Mouse (Mus musculus) midbrain, embryonic 14.5 days (tissue): ENCODE data around the gene Gpr19. TPM values are rescaled to one million over a fixed set of nuclear protein-coding genes. Genes with fewer than 3 reads are reported as not detected.

Experiments
- ATAC-seq: fragments of 200-750 bp; cut with Nextera tagmentation; 2 replicates; pipeline ENCODE4 v1.8.0; 2017; ENCODE audit warnings: moderate number of reproducible peaks, moderate library complexity; ENCODE audit not compliant: low FRiP score, low TSS enrichment
- DNase-seq: peaks from one replicate; pipeline ENCODE4 v3.0.0-alpha.2; 2015
- H3K27ac ChIP-seq: fragments of 300-500 bp; sonication (generic); replicated peaks from 2 replicates; pipeline ENCODE4 v1.5.1; 2014; ENCODE audit warnings: mild to moderate bottlenecking, low read depth, low read length, moderate library complexity
- H3K27me3 ChIP-seq: fragments of 300-500 bp; sonication (generic); 2 replicates; pipeline ENCODE4 v1.6.1; 2014; ENCODE audit warnings: low read length, control low read depth, mixed read lengths; ENCODE audit not compliant: control insufficient read depth, insufficient read depth
- H3K36me3 ChIP-seq: fragments of 300-500 bp; sonication (generic); 2 replicates; pipeline ENCODE4 v1.6.1; 2014; ENCODE audit warnings: low read length, control low read depth; ENCODE audit not compliant: control insufficient read depth, insufficient read depth
- H3K4me1 ChIP-seq: fragments of 300-500 bp; sonication (generic); 2 replicates; pipeline ENCODE4 v1.6.1; 2014; ENCODE audit warnings: mild to moderate bottlenecking, antibody characterized with exemption, low read length, control low read depth; ENCODE audit not compliant: control insufficient read depth, insufficient read depth
- H3K4me2 ChIP-seq: fragments of 300-500 bp; sonication (generic); 2 replicates; pipeline ENCODE4 v1.6.1; 2014; ENCODE audit warnings: mild to moderate bottlenecking, low read length, moderate library complexity
- H3K4me3 ChIP-seq: fragments of 300-500 bp; sonication (generic); replicated peaks from 2 replicates; pipeline ENCODE4 v1.5.1; 2014; ENCODE audit warnings: low read depth, low read length
- H3K9ac ChIP-seq: fragments of 300-500 bp; sonication (generic); replicated peaks from 2 replicates; pipeline ENCODE4 v1.6.1; 2014; ENCODE audit warnings: mild to moderate bottlenecking, low read length, moderate library complexity
- H3K9me3 ChIP-seq: fragments of 300-500 bp; sonication (generic); 2 replicates; pipeline ENCODE4 v1.6.1; 2016; ENCODE audit warnings: low read length, control low read depth, mixed read lengths; ENCODE audit not compliant: control insufficient read depth
- WGBS: fragments of 180-500 bp; shearing (Covaris S2); extraction: QIAGEN DNeasy Blood & Tissue Kit; methylation state at CpG from one replicate; pipeline ENCODE4 v1.1.7; 2014; 5-methylcytosine and 5-hydroxymethylcytosine counted together
- polyA plus RNA-seq: library from polyadenylated mRNA; unstranded; fragments of >200 nt; fragmentation: Nextera tagmentation; extraction: Ambion mirVana; gene quantifications from 2 replicates; pipeline ENCODE4 v1.2.1, GENCODE M21; 2014

Gpr19 gene
- polyA plus RNA-seq, 1 experiment from 2014 or later = 43.0 TPM

- ATAC-seq (no peak), DNase-seq (peak; percentile 26)
- Histone ChIP-seq H3K4me1 (peaks cover 41% of the 10 kb centered on the region), H3K9ac (peak overlapping the region; percentile 77), H3K4me2 (peak overlapping the region; percentile 70), H3K4me3 (peak overlapping the region; percentile 59), H3K27ac (peak overlapping the region; percentile 92; the same call in 1 of the 2 replicates), H3K36me3 (0 out of 2 replicates have a peak, but pooled peaks cover 12% of the 10 kb centered on the region), H3K27me3 (no peaks in the 10 kb centered on the region), H3K9me3 (no peaks in the 10 kb centered on the region)
- WGBS = 67% methylated on average over 8 of the region's 8 CpGs
Measured at GRCm38 (mm10) chr6:134886475-134886874, 11.9 kb downstream of the Gpr19 start.

- 90% methylated on average over 2 of the region's 2 CpGs for WGBS
- Histone ChIP-seq H3K36me3 (0 out of 2 replicates have a peak, but pooled peaks cover 12% of the 10 kb centered on the region), H3K27me3 (no peaks in the 10 kb centered on the region), H3K4me2 (peak overlapping the region; percentile 70), H3K4me3 (peak overlapping the region; percentile 59), H3K9me3 (no peaks in the 10 kb centered on the region), H3K27ac (no peak overlapping the region), H3K9ac (no peak overlapping the region), H3K4me1 (peaks cover 43% of the 10 kb centered on the region)
- DNase-seq (no peak), ATAC-seq (no peak)
Measured at GRCm38 (mm10) chr6:134885515-134885914, 12.9 kb downstream of the Gpr19 start.

DNA sequence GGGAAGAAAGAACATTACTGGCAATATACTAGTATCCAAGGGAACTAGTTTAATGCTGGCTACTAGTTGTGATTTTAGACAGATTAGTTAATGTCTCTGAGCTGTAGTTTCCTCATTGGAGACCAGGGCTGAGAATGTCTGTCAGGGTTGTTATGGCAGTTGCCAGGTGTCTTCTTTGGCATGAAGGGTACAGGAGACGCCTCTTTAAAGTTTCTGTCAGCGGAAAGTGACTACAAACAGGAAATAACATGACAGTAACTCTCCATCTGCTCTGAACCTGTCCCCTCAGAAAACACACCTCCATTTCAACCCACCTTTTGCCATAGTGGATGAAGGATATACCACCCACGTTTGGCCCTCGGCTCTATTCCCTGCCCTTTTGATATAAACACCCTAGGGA lies 14.7 kb downstream of the Gpr19 start:
- ATAC-seq (no peak), DNase-seq (no peak)
- no peaks in the 10 kb centered on the region for H3K27me3 ChIP-seq
- peaks cover 37% of the 10 kb centered on the region for H3K4me1 ChIP-seq
- 0 out of 2 replicates have a peak, but pooled peaks cover 12% of the 10 kb centered on the region for H3K36me3 ChIP-seq
- 92% methylated on average over 4 of the region's 4 CpGs for WGBS
- H3K4me2 ChIP-seq = no peak overlapping the region
- H3K27ac ChIP-seq = no peak overlapping the region
- H3K9me3 ChIP-seq = no peaks in the 10 kb centered on the region
- no peak overlapping the region for H3K9ac ChIP-seq
- H3K4me3 ChIP-seq = no peak overlapping the region

GRCm38 (mm10) chr6:134880046-134880445 lies 18.3 kb downstream of the Gpr19 start:
- no peak for ATAC-seq
- Histone ChIP-seq H3K9ac (no peak overlapping the region), H3K4me1 (peaks cover 18% of the 10 kb centered on the region), H3K27ac (no peak overlapping the region), H3K36me3 (peaks cover 22% of the 10 kb centered on the region), H3K9me3 (no peaks in the 10 kb centered on the region), H3K4me3 (no peak overlapping the region), H3K27me3 (no peaks in the 10 kb centered on the region), H3K4me2 (no peak overlapping the region)
- peak; percentile 22 for DNase-seq
- 50% methylated on average over 2 of the region's 2 CpGs for WGBS

DNA sequence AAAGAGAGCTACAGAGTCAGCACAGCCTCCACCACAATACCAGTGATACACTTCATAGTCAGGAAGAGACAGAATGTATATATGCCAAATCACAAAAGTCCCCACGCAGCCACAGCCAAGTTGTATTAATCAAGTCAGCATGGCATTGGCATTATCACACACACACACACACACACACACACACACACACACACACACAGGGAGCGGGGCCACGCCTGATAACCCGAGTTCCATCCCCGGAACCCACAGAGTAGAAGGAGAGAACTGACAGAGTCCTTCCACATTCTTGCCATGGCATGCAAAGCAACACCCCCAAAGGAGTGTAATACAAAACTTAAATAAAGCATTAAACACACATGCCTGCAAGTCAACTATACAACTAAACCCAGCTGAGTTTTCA lies 18.8 kb downstream of the Gpr19 start:
- no peak overlapping the region for H3K4me3 ChIP-seq
- WGBS = 96% methylated on average over 5 of the region's 5 CpGs
- H3K4me1 ChIP-seq = peaks cover 13% of the 10 kb centered on the region
- peaks cover 20% of the 10 kb centered on the region for H3K36me3 ChIP-seq
- no peak for ATAC-seq
- H3K9ac ChIP-seq = no peak overlapping the region
- H3K27me3 ChIP-seq = no peaks in the 10 kb centered on the region
- no peaks in the 10 kb centered on the region for H3K9me3 ChIP-seq
- H3K27ac ChIP-seq = no peak overlapping the region
- DNase-seq = no peak
- H3K4me2 ChIP-seq = no peak overlapping the region

- H3K36me3 ChIP-seq = peaks cover 25% of the 10 kb centered on the region
- no peaks in the 10 kb centered on the region for H3K9me3 ChIP-seq
- 75% methylated on average over 1 of the region's 1 CpGs for WGBS
- no peak overlapping the region for H3K4me2 ChIP-seq
- H3K4me3 ChIP-seq = no peak overlapping the region
- no peaks in the 10 kb centered on the region for H3K27me3 ChIP-seq
- no peak overlapping the region for H3K27ac ChIP-seq
- ATAC-seq = no peak
- no peak overlapping the region for H3K9ac ChIP-seq
- DNase-seq = no peak
- peaks cover 10% of the 10 kb centered on the region for H3K4me1 ChIP-seq
Measured at GRCm38 (mm10) chr6:134877892-134878291, 20.5 kb downstream of the Gpr19 start.

DNA sequence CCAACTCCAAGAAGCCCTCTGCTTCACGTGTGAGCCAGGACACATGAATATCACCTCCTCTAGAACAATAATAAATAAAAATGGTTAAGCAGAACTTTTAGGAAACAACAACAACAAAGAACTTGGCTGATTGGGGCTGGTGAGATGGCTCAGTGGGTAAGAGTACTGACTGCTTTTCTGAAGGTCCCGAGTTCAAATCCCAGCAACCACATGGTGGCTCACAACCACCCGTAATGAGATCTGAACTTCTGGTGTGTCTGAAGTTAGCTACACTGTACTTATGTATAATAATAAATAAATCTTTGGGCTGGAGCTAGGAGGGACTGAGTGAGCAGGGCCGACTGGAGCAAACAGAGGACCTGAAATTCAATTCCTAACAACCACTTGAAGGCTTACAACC lies 21.1 kb downstream of the Gpr19 start:
- H3K4me2 ChIP-seq = no peak overlapping the region
- ATAC-seq (no peak), DNase-seq (no peak)
- H3K36me3 ChIP-seq = peaks cover 21% of the 10 kb centered on the region
- 94% methylated on average over 4 of the region's 4 CpGs for WGBS
- H3K4me1 ChIP-seq = peaks cover 10% of the 10 kb centered on the region
- H3K9me3 ChIP-seq = no peaks in the 10 kb centered on the region
- no peaks in the 10 kb centered on the region for H3K27me3 ChIP-seq
- no peak overlapping the region for H3K9ac ChIP-seq
- H3K27ac ChIP-seq = no peak overlapping the region
- no peak overlapping the region for H3K4me3 ChIP-seq

DNA sequence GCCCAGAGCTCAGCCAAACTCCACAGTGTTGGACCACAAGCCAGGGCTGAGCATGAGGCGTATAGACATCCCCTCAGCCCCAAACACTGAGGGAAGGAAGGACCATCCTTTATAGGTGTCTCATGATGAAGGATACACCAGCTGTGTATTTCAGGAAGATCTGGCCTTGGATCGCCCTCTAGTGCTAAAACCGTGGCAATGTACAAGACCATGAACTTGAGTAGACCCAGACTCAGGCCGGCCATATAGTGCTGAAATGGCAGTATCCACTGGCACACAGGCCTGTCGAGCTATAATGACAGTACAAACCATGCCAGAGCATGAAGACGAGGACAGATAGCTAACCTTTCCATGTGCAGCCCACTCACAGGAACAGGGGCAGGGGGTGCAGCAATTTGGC lies 21.6 kb downstream of the Gpr19 start:
- Histone ChIP-seq H3K27me3 (no peaks in the 10 kb centered on the region), H3K4me1 (peaks cover 10% of the 10 kb centered on the region), H3K4me3 (no peak overlapping the region), H3K9ac (no peak overlapping the region), H3K9me3 (no peaks in the 10 kb centered on the region), H3K4me2 (no peak overlapping the region), H3K27ac (no peak overlapping the region), H3K36me3 (peaks cover 17% of the 10 kb centered on the region)
- peak; percentile 23 for DNase-seq
- no peak for ATAC-seq
- WGBS = 76% methylated on average over 6 of the region's 6 CpGs

- no peak for ATAC-seq
- Histone ChIP-seq H3K9me3 (no peaks in the 10 kb centered on the region), H3K4me1 (no peaks in the 10 kb centered on the region), H3K4me2 (no peak overlapping the region), H3K27me3 (no peaks in the 10 kb centered on the region), H3K9ac (no peak overlapping the region), H3K36me3 (peaks cover 50% of the 10 kb centered on the region), H3K4me3 (no peak overlapping the region), H3K27ac (no peak overlapping the region)
- WGBS = 89% methylated on average over 2 of the region's 2 CpGs
- no peak for DNase-seq
Measured at GRCm38 (mm10) chr6:134873018-134873417, 25.4 kb downstream of the Gpr19 start.
